Mouse (Mus musculus) liver, embryonic 14 days (tissue): ENCODE results near the gene Vkorc1. TPM values are rescaled to one million over a fixed set of nuclear protein-coding genes. Genes with fewer than 3 reads are reported as not detected.

Experiments used
- polyA plus RNA-seq: library from polyadenylated mRNA; depleted of rRNA; stranded (reverse); fragments of >200 nt; gene quantifications from 2 replicates; pipeline ENCODE4 v1.2.3, GENCODE M21; 2012; rRNA removed

Vkorc1 gene
- polyA plus RNA-seq: 65.8 and 72.2 TPM in 2 replicates

DNA sequence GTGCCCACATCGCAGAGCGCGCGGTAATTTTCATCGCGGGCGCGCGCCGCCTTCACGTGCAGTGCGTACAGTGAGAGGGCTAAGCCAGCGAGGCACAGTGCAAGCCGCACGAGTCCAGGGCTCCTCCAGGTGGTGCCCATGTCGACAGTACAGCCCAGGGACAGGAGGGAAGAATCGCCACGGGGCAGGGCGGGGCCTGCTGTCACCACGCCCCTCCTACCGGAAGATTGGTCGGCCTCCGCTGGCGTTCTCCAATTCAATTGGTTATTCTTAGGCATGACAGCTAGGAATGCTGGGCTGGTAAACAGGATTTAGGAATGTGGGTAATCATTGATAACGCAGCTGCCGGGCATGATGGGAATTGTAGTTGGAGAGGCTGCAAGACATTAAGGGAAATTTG, at the start of gene Vkorc1, which contains the start of gene Gm21974:
Gene Vkorc1, minus strand, starts transcription at position 176 of the 400 bp plus-strand sequence.
Gene Gm21974, minus strand, starts transcription at position 13 of the 400 bp plus-strand sequence.

DNA sequence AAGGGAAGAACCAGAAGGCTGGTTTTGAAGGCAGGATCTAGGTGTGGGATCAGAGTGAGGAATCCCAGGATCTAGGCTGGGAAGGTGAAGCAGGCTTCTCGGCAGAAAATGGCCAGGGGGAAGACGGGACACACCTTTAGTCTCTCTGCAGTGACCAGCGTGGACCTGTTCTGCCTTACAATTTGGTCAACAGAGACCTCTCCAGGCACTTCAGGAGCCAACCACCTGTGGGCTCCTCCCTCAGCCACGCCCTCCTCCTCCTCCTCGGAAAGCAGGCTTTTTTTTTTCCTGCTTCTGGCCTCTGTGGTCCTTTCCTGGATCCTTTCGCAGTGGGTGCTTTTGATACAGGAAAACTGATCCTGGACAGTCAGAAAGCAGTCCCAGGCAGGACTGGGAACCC, 34.5 kb upstream of the Vkorc1 start, which contains the start of gene Prss8:
Gene Prss8, minus strand, starts transcription at position 182 of the 400 bp plus-strand sequence.

DNA sequence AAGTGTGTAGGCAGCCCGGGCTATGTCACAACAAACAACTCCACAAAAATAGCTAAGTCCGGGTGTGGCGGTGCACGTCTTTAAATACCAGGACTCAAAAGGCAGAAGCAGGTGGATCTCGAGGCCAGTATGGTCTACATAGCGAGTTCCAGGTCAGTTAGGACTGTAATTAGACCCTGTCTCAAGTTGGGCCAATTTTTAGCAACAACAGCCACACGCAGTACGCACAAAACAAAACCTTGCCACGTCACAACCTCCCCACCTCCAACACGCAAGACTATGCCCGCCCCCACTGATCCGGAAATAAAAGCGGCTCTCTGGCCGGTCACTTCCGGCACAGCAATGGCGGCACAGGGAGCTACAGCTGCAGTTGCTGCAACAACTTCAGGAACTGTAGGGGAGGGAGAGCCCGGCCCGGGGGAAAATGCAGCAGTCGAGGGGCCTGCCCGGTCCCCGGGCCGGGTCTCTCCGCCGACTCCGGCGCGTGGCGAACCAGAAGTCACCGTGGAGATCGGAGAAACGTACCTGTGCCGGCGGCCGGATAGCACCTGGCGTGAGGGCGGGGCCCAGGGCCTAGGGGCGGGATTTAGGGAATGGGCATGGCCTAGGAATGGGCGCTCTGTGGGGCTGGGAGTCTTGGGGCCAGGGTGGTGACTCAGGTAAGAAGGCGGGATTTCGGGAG, 16.9 kb upstream of the Vkorc1 start, which contains the start of gene Kat8:
Gene Kat8, plus strand, starts transcription at position 327 of the 682 bp plus-strand sequence.

DNA sequence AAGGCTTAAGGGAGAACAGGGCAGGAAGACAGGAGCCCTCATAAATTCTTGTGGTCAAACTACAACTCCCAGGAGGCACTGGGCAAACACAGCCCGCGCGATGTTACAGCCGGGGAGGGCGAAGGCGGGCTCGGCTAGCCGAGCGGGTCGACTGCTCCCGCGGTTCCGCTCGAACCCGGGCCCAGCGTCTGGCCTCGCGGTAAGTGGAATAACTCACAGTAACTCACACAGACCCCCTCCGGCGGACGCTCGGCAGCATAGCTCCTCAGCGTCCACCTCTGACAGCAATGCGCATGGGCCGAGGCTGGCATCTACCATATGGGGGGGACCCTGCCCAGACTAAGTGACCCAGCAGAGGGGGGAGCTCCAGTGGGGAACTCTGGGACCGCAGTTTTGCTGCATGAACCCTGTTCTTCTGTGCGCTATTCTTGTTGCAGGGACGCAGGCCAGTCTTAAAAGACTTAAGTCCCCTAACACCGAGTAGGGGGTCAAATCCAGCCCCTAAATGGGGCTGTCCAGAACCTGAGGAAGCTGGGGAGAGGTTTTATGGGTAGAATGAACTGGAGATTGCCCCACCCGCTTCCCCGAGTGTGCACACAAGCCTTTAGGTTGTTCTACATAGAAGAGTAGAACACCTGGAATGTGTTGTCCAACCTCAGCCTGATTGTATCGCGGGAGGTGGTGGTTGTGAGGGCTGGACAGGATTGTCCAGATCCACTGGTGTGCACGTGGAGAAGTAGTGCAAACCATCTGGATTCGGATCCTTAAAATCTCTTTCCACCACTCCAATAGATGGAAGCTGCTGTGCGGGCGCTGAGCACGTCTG, 8.8 kb upstream of the Vkorc1 start, which contains the start of gene Bckdk:
Gene Bckdk, plus strand, starts transcription at position 112 of the 826 bp plus-strand sequence.

DNA sequence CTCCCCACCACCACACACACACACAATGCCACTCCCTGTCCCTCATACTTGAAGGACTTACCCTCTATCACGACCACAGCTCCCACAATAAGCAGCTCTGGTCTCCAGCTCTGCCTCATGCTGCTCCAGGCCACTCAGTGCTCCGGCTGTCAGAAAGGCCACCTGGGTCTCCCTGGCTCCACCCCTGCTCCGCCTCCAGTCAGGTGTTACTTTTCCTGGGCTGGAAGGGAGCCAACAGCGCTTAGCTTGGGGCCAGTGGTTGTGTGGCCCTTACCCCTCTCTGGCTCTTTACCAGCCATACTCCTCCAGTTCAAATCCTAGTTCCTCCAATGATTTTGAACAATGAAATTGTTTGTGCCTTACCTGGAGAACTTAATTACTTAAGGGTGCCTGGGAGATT, 4.6 kb downstream of the Vkorc1 start, which contains the start of gene Prss53:
Gene Prss53, minus strand, starts transcription at position 173 of the 400 bp plus-strand sequence.

DNA sequence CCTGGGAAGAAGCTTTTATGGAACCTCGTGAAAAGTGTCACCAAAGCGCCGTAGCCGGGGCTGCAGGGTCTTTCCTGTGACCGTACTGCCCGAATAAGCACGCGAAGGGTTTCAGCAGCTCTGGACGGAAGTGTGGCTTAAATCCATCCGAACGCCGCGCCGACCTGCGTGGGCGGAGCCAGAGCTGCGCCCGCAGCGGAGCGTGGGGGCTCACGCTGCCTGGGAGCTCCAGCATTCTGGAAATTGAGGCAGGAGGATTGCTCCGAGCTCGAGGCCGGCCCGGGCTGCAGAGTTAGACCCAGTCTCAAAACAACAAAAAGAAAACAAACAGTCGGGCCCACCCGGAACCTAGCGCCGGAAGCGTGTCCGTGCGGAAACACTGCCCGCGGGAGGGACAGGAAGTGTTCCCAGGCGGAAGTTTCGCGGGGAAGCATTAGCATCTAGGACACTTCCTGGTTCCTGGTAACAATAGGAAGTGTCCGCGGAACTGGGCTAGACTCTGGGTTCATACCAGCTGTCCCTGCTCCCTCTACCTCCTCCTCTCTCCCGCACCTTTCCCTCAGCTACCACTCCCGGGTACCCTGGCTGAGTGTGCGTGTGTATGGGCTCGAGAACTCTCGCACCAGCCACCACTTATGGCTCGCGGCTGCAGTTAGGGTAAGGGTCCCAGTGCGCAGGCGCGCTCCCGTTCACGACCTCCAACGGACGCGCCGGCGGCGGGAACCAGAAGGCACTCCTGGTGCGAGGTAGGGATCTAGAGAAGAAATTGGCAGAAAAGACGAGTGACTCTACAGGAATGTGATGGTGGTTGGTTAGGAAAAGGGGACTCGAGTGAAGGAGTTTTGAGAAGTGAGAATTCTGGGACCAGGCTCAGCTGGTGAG, 18.7 kb downstream of the Vkorc1 start, which contains the start of gene Zfp668:
Gene Zfp668, minus strand, starts transcription at position 362 of the 882 bp plus-strand sequence.

DNA sequence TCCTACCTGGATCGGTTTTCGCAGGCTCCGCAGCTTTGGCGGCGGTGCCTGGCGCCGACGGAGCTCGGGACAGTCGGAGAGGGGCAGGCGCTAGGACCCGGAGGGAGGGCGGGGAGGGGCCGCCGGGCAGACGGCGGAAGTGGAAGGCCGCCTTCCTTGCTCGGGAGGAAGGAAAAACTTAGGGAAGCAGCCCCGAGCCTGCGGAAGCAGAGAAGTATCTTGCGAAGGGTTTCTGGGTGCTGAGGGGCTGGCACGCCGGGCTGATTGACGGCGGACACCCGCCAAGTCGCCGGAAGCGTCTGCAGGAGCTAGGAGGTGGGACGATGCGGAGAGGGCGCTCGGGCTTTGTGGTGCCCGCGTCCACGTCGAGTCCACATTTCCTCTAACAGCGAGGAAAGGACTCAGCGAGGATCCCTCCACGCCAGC, 19.4 kb downstream of the Vkorc1 start, which contains the start of gene Zfp646:
Gene Zfp646, plus strand, starts transcription at position 181 of the 426 bp plus-strand sequence.

Other genes starting within 250 kb of the Vkorc1 start
- 12.5 and 12.9 TPM in 2 replicates for gene Bcl7c, start 186.7 kb downstream of the Vkorc1 start, polyA plus RNA-seq
- gene Ctf1, start 182.9 kb downstream of the Vkorc1 start, polyA plus RNA-seq: 2.0 and 2.3 TPM in 2 replicates
- gene Ctf2, start 163.5 kb downstream of the Vkorc1 start, polyA plus RNA-seq: not detected in 2 replicates
- 10.2 and 11.0 TPM in 2 replicates for gene Fbxl19, start 151.1 kb downstream of the Vkorc1 start, polyA plus RNA-seq
- 4.6 and 6.9 TPM in 2 replicates for gene Orai3, start 125.8 kb downstream of the Vkorc1 start, polyA plus RNA-seq
- 4.3 and 6.2 TPM in 2 replicates for gene Setd1a, start 118.9 kb downstream of the Vkorc1 start, polyA plus RNA-seq
- 0.90 and 1.2 TPM in 2 replicates for gene Gm49388, start 110.0 kb downstream of the Vkorc1 start, polyA plus RNA-seq
- gene Hsd3b7, start 95.0 kb downstream of the Vkorc1 start, polyA plus RNA-seq: 39.0 and 44.6 TPM in 2 replicates
- gene Stx4a, start 71.3 kb downstream of the Vkorc1 start, polyA plus RNA-seq: 36.4 and 37.2 TPM in 2 replicates
- 1.1 TPM in 2 replicates for gene Stx1b, start 71.1 kb downstream of the Vkorc1 start, polyA plus RNA-seq
- 6.1 and 7.2 TPM in 2 replicates for gene Zfp646, start 19.4 kb downstream of the Vkorc1 start, polyA plus RNA-seq
- gene Zfp668, start 18.8 kb downstream of the Vkorc1 start, polyA plus RNA-seq: 2.2 and 2.9 TPM in 2 replicates
- gene Prss53, start 4.6 kb downstream of the Vkorc1 start, polyA plus RNA-seq: 0.37 and 0.40 TPM in 2 replicates
- not detected in 2 replicates for gene Gm21974, start 163 bp downstream of the Vkorc1 start, polyA plus RNA-seq
- gene Bckdk, start 8.5 kb upstream of the Vkorc1 start, polyA plus RNA-seq: 24.1 and 27.2 TPM in 2 replicates
- gene Kat8, start 16.9 kb upstream of the Vkorc1 start, polyA plus RNA-seq: 12.5 and 14.2 TPM in 2 replicates
- 7.2 and 8.8 TPM in 2 replicates for gene Prss8, start 34.5 kb upstream of the Vkorc1 start, polyA plus RNA-seq
- 1.6 and 2.2 TPM in 2 replicates for gene Prss36, start 51.1 kb upstream of the Vkorc1 start, polyA plus RNA-seq
- 279 and 290 TPM in 2 replicates for gene Fus, start 71.8 kb upstream of the Vkorc1 start, polyA plus RNA-seq
- gene Pycard, start 98.2 kb upstream of the Vkorc1 start, polyA plus RNA-seq: 16.5 and 20.1 TPM in 2 replicates
- 0.05 and 0.67 TPM in 2 replicates for gene Trim72, start 108.3 kb upstream of the Vkorc1 start, polyA plus RNA-seq
- 2.0 and 2.8 TPM in 2 replicates for gene Itgam, start 167.0 kb upstream of the Vkorc1 start, polyA plus RNA-seq
- 0.01 TPM in 1 of 2 replicates, not detected in the other for gene Gm49368, start 167.1 kb upstream of the Vkorc1 start, polyA plus RNA-seq
- gene Itgax, start 233.9 kb upstream of the Vkorc1 start, polyA plus RNA-seq: 0.12 TPM in 2 replicates